Mouse (Mus musculus) bone marrow macrophage, adult 2 months (primary cell): Measurements from ENCODE around the gene Spg20. TPM values are rescaled to one million over a fixed set of nuclear protein-coding genes. Genes with fewer than 3 reads are reported as not detected.

ENCODE experiments used
- H3K27ac ChIP-seq: 2 replicates; pipeline ENCODE4 v1.5.1; 2012; ENCODE audit warnings: low read depth, low read length; ENCODE audit not compliant: insufficient read depth
- H3K4me1 ChIP-seq: 2 replicates; pipeline ENCODE4 v1.6.1; 2012; ENCODE audit warnings: low read length; ENCODE audit not compliant: control insufficient read depth, insufficient read depth
- H3K4me3 ChIP-seq: 2 replicates; pipeline ENCODE4 v1.5.1; 2012; ENCODE audit warnings: mild to moderate bottlenecking, low read length, moderate library complexity; ENCODE audit not compliant: insufficient read depth
- CTCF ChIP-seq: IDR thresholded peaks from 2 replicates; pipeline ENCODE4 v1.5.1; 2012; ENCODE audit warnings: low read depth, mild to moderate bottlenecking, low read length, moderate library complexity
- POLR2A ChIP-seq: IDR thresholded peaks from 2 replicates; pipeline ENCODE4 v1.6.1; 2012; ENCODE audit warnings: mild to moderate bottlenecking, low read depth, low read length, borderline replicate concordance
- polyA plus RNA-seq: library from polyadenylated mRNA; stranded (reverse); fragments of >200 nt; gene quantifications from 2 replicates; pipeline ENCODE4 v1.2.4, GENCODE M21; 2012; ENCODE audit not compliant: missing spikeins, insufficient read depth, insufficient read length

Gene Spg20
- polyA plus RNA-seq, 1 experiment: 28.9 TPM

DNA sequence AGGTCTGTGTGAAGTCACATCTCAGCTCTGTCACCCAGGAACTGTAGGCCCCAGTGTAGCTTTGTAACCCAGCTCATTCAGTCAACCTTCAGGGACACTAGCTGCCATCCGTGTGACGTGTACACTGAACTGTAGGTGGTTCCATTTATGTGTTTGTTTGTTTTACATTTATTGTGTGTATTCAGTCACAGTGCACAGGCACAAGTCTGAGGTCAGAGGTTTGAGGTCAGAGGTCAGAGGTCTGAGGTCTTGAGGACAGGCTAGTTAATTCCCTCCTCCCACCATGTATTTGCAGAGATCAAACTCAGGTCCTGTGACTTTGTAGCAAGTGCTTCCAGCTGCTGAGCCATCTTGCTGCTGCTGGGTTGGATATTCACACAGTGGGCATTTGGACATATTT, 29.5 kb downstream of the Spg20 start:
- Histone ChIP-seq H3K4me3 (no peak overlapping the region), H3K4me1 (no peaks in the 10 kb centered on the region), H3K27ac (no peak overlapping the region)
- TF ChIP-seq CTCF: no peak

GRCm38 (mm10) chr3:55144916-55145315, 33.0 kb downstream of the Spg20 start:
- no peak for TF ChIP-seq POLR2A
- TF ChIP-seq CTCF: no peak
- no peak overlapping the region for H3K4me3 ChIP-seq
- H3K4me1 ChIP-seq: no peaks in the 10 kb centered on the region
- H3K27ac ChIP-seq: no peak overlapping the region

DNA sequence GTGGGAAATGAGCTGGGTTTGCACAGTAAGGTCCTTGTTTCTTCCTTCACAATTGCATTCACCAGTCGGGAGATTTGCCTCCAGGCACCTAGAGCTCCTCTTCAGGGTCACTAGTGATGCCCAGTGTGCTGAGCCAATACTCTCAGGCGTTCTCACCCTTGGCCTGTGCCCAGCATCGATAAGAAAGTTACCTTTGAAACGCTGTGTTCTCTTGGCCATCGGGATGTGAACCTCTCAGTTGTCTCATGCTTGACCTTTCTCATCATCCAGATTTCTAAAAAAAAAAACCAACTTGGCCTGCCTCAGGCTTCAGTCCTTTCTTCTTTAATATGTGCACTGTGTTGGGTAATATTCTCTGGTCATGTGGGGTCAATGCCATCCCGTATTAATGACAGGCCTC, 34.5 kb downstream of the Spg20 start:
- Histone ChIP-seq H3K4me3 (no peak overlapping the region), H3K27ac (no peak overlapping the region), H3K4me1 (no peaks in the 10 kb centered on the region)
- TF ChIP-seq CTCF (no peak), POLR2A (no peak)

GRCm38 (mm10) chr3:55147156-55147555, 35.2 kb downstream of the Spg20 start:
- TF ChIP-seq CTCF (no peak), POLR2A (no peak)
- no peaks in the 10 kb centered on the region for H3K4me1 ChIP-seq
- H3K4me3 ChIP-seq: no peak overlapping the region
- H3K27ac ChIP-seq: no peak overlapping the region

- no peak overlapping the region for H3K27ac ChIP-seq
These were observed 36.2 kb downstream of the Spg20 start for GRCm38 (mm10) chr3:55148091-55148490.

DNA sequence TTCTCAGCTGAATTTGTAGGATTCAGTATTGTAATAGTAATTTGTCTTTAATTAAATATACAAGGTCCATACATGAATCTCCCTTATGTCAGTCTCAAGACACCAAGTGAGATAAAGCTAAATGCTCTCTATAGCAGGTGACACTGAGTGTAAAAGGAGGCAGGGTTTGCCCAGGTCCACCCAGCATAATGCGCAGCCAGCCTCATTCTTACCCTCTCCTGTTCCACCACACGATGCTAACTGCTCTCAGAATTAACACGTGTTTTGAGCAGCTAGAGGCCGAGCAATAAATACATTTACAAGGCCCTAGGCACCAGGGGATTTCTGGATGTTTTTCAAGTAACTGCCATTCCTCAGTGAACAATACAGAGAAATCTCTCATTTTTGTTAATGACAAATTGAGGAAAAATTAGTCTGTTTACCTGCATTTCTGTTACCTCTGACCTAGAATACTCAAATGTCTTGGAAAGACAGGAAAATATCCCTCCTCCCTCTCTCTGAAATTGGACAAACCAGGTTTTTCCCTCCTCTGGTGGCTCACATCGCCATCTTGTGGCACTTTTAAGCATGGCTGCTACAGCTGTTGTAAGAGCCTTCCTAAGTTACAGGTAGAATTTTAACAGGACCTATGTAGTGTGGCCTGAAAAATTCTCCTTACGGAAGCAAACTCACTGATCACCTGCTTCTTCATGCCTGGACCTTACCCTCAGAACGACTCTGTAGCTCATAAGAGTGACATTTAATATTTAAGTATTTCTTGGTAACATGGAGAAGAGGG, 39.9 kb downstream of the Spg20 start:
- H3K27ac ChIP-seq: no peak overlapping the region
- no peak for TF ChIP-seq POLR2A
- no peak for TF ChIP-seq CTCF
- H3K4me3 ChIP-seq: no peak overlapping the region
- H3K4me1 ChIP-seq: no peaks in the 10 kb centered on the region

More at GRCm38 (mm10) chr3:55148091-55148490, 36.2 kb downstream of the Spg20 start:
- TF ChIP-seq CTCF: no peak
- no peak for TF ChIP-seq POLR2A
- Histone ChIP-seq H3K4me1 (no peaks in the 10 kb centered on the region), H3K4me3 (no peak overlapping the region)

- no peak overlapping the region for H3K4me3 ChIP-seq
- TF ChIP-seq CTCF (no peak), POLR2A (no peak)
- no peaks in the 10 kb centered on the region for H3K4me1 ChIP-seq
- no peak overlapping the region for H3K27ac ChIP-seq
These were observed 40.9 kb downstream of the Spg20 start for GRCm38 (mm10) chr3:55152673-55153334.

DNA sequence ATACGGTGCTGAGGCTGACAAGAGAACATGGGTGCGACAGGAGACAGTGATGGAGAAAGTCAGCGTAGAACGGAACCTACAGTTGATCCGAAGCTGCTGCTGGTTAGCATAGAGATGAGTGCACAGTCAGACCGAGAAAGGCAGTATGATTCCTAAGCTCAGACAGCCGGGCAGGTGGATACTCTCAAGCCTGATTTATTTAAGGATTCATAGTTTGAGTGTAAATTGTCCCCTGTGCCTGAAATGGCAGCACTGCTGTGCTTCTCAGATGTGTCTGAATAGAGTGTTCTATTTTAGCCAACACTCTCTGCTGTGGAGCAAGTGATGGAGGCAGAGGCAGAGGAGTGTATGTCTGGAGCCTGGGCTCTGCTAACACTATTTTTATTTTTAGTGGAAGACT, 42.3 kb downstream of the Spg20 start:
- Histone ChIP-seq H3K4me3 (no peak overlapping the region), H3K4me1 (no peaks in the 10 kb centered on the region), H3K27ac (no peak overlapping the region)
- TF ChIP-seq POLR2A (no peak), CTCF (no peak)

- no peak for TF ChIP-seq POLR2A
- TF ChIP-seq CTCF: no peak
- H3K27ac ChIP-seq: no peak overlapping the region
- no peak overlapping the region for H3K4me3 ChIP-seq
- H3K4me1 ChIP-seq: no peaks in the 10 kb centered on the region
These were observed 45.5 kb downstream of the Spg20 start for GRCm38 (mm10) chr3:55157413-55157812.

DNA sequence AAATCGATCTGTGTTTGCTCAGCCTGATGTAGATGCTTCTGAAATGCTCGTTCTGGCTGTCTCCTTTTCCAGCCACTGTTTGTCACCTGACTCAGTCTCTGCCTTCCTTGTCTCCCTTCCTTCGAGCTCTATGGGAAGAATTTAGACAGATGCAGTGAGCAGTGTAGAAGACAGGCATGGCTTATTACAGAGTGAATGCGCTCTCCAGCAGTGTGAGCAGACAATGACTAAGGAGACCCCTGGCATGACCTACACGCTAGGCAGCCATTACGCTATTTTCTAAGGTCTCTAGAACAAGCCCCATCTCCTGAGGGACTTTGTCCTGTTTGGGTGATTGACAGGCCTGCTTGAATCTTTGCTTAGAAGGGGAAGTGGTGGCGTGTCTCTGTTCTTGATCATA, 49.2 kb downstream of the Spg20 start:
- H3K4me1 ChIP-seq: no peaks in the 10 kb centered on the region
- TF ChIP-seq CTCF (no peak), POLR2A (no peak)

GRCm38 (mm10) chr3:55163510-55163909, 51.6 kb downstream of the Spg20 start:
- TF ChIP-seq POLR2A (no peak), CTCF (no peak)
- Histone ChIP-seq H3K4me1 (no peaks in the 10 kb centered on the region), H3K4me3 (no peak overlapping the region), H3K27ac (no peak overlapping the region)

More for the DNA sequence above, 49.2 kb downstream of the Spg20 start:
- Histone ChIP-seq H3K27ac (no peak overlapping the region), H3K4me3 (no peak overlapping the region)
